Mouse (Mus musculus) natural killer cell, adult 2 months (primary cell): ENCODE results near the gene Gm436.

Experiments used
- DNase-seq, 2 experiments: peaks; one replicate each; pipeline ENCODE4 v3.0.0; 2022; ENCODE audit warnings: low spot score in 2 of 2

Gene Gm436

GRCm38 (mm10) chr4:144686268-144686667 is at the start of gene Gm436:
Gene Gm436 (minus strand): TSS chr4:144686368.
- no peak for DNase-seq

GRCm38 (mm10) chr4:144721304-144721703 is 35.1 kb upstream of the Gm436 start, which contains the start of gene Gm13178:
Gene Gm13178 (minus strand): TSS chr4:144721404.
- DNase-seq, result no peak

GRCm38 (mm10) chr4:144719691-144720090 is 33.5 kb upstream of the Gm436 start:
- DNase-seq, result no peak

GRCm38 (mm10) chr4:144718288-144718687 is 32.1 kb upstream of the Gm436 start:
- DNase-seq, result no peak

GRCm38 (mm10) chr4:144638263-144638662 is 47.9 kb downstream of the Gm436 start:
- DNase-seq, result no peak
